Mouse (Mus musculus) heart, embryonic 10.5 days (tissue): ENCODE results near the gene Wdr43. TPM values are rescaled to one million over a fixed set of nuclear protein-coding genes. Genes with fewer than 3 reads are reported as not detected.
"Not testable (repeated sequence)": the region's sequence is repeated elsewhere in the genome, so short reads cannot be mapped to it uniquely, and the experiment has no call there.

Experiments
- DNase-seq: peaks from one replicate; pipeline ENCODE4 v3.0.0-alpha.2; 2017; ENCODE audit warnings: low spot score
- H3K27ac ChIP-seq: fragments of 300-500 bp; sonication (generic); 2 replicates; pipeline ENCODE4 v1.5.1; 2016; ENCODE audit warnings: mild to moderate bottlenecking
- H3K27me3 ChIP-seq: fragments of 300-500 bp; sonication (generic); 2 replicates; pipeline ENCODE4 v1.6.1; 2016; ENCODE audit warnings: mild to moderate bottlenecking; ENCODE audit not compliant: poor library complexity, insufficient read depth, severe bottlenecking
- H3K36me3 ChIP-seq: fragments of 300-500 bp; sonication (generic); 2 replicates; pipeline ENCODE4 v1.6.1; 2016; ENCODE audit warnings: mild to moderate bottlenecking, moderate library complexity
- H3K4me1 ChIP-seq: fragments of 300-500 bp; sonication (generic); 2 replicates; pipeline ENCODE4 v1.6.1; 2016; ENCODE audit warnings: mild to moderate bottlenecking
- H3K4me3 ChIP-seq: fragments of 300-500 bp; sonication (generic); 2 replicates; pipeline ENCODE4 v1.5.1; 2016; ENCODE audit warnings: mild to moderate bottlenecking, moderate library complexity
- H3K9me3 ChIP-seq: fragments of 300-500 bp; sonication (generic); 2 replicates; pipeline ENCODE4 v1.6.1; 2016; ENCODE audit warnings: mild to moderate bottlenecking, moderate library complexity
- WGBS: fragments of 180-500 bp; shearing (Covaris S2); methylation state at CpG from one replicate; pipeline ENCODE4 v1.1.7; 2016; 5-methylcytosine and 5-hydroxymethylcytosine counted together
- polyA plus RNA-seq: library from polyadenylated mRNA; unstranded; fragments of >200 nt; fragmentation: Nextera tagmentation; extraction: Ambion mirVana; gene quantifications from 2 replicates; pipeline ENCODE4 v1.2.1, GENCODE M21; 2016

The Wdr43 gene
- polyA plus RNA-seq, 1 experiment from 2014 or later, result 91.9 TPM

- WGBS, result 83% methylated on average over 5 of the region's 5 CpGs
- not testable (repeated sequence) for H3K9me3 ChIP-seq, H3K4me3 ChIP-seq, H3K4me1 ChIP-seq, H3K27ac ChIP-seq, H3K27me3 ChIP-seq
- peak; percentile 11 for DNase-seq
- H3K36me3 ChIP-seq, result peaks cover 96% of the 10 kb centered on the region
Measured at GRCm38 (mm10) chr17:71639056-71639455, 23.4 kb downstream of the Wdr43 start.

- peak; percentile 53 for DNase-seq
- Histone ChIP-seq H3K27me3 (no peaks in the 10 kb centered on the region), H3K4me1 (no peaks in the 10 kb centered on the region), H3K9me3 (no peaks in the 10 kb centered on the region), H3K27ac (no peak overlapping the region), H3K36me3 (peaks cover 94% of the 10 kb centered on the region), H3K4me3 (no peak overlapping the region)
- 90% methylated on average over 9 of the region's 9 CpGs for WGBS
Measured at GRCm38 (mm10) chr17:71640421-71641085, 24.9 kb downstream of the Wdr43 start.

GRCm38 (mm10) chr17:71642190-71642589 lies 26.5 kb downstream of the Wdr43 start:
- Histone ChIP-seq H3K36me3 (peaks cover 90% of the 10 kb centered on the region), H3K27ac (no peak overlapping the region), H3K9me3 (no peaks in the 10 kb centered on the region), H3K4me1 (no peaks in the 10 kb centered on the region), H3K27me3 (no peaks in the 10 kb centered on the region), H3K4me3 (no peak overlapping the region)
- WGBS, result 89% methylated on average over 3 of the region's 3 CpGs
- DNase-seq, result peak; percentile 42

DNA sequence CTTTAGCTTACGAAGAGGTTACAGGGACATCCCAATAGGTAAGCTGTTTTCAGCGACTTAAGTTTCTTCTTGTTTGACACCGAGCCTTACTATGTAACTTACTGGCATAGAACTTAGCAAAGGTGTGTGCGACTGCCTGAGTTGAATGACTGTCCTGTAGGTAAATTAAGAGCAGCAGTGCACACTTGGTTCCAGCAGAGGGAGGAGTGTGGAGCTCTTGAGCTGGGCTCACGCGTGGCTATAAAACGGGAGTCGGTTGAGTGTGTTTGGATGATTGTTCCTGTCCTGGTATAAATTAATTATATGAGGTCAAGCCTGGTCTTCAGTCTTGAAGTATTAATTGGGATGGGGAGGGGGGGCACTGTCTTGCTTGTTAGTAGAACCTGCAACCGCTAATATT lies 34.3 kb downstream of the Wdr43 start:
- WGBS, result 94% methylated on average over 9 of the region's 9 CpGs
- no peak overlapping the region for H3K4me3 ChIP-seq
- no peaks in the 10 kb centered on the region for H3K4me1 ChIP-seq
- H3K9me3 ChIP-seq, result no peaks in the 10 kb centered on the region
- H3K27me3 ChIP-seq, result no peaks in the 10 kb centered on the region
- peaks cover 80% of the 10 kb centered on the region for H3K36me3 ChIP-seq
- no peak overlapping the region for H3K27ac ChIP-seq
- no peak for DNase-seq

DNA sequence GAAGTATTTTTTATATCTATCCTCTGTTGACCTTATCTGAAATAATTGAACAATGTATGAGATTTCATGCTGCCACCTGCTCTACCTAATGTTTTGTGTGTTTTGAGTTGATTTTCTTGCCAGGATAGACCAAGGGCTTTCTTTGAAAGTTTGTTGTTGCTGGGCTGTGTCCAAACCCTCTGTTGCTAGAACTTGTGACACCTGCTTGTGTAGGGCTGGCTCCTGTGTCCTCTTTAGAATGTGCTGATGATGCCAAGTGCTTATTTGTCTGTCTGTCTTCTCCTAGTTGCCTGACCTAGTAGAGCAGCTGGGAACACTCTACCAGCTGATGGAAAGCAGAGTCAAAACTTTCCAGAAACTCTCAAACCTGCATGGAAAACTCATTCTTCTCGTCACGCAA lies 36.8 kb downstream of the Wdr43 start:
- no peaks in the 10 kb centered on the region for H3K9me3 ChIP-seq
- no peaks in the 10 kb centered on the region for H3K27me3 ChIP-seq
- H3K4me3 ChIP-seq, result no peak overlapping the region
- WGBS, result 95% methylated on average over 2 of the region's 2 CpGs
- DNase-seq, result no peak
- H3K36me3 ChIP-seq, result peaks cover 78% of the 10 kb centered on the region
- no peak overlapping the region for H3K27ac ChIP-seq
- no peaks in the 10 kb centered on the region for H3K4me1 ChIP-seq

DNA sequence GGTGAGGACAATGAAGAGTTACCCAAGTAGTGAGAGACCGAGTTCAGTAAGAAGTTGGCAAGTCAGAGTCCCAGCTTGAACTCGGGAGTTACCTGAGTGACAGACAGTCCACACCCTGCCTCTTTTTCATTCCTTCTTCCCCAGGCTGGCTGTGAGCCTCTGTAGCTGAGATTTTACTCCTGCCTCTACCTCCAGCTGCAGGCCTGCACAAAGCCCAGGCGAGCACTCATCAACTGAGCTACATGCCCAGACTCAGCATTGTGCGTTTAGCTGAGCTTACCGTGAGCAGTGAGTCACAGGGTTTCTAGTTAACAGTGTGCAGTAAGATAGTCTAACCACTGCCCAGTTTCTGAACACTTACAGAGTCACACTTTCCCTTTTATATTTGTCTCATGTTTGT lies 37.2 kb downstream of the Wdr43 start:
- no peak for DNase-seq
- no peaks in the 10 kb centered on the region for H3K4me1 ChIP-seq
- peaks cover 80% of the 10 kb centered on the region for H3K36me3 ChIP-seq
- H3K27ac ChIP-seq, result no peak overlapping the region
- 90% methylated on average over 5 of the region's 5 CpGs for WGBS
- H3K4me3 ChIP-seq, result no peak overlapping the region
- no peaks in the 10 kb centered on the region for H3K27me3 ChIP-seq
- no peaks in the 10 kb centered on the region for H3K9me3 ChIP-seq

GRCm38 (mm10) chr17:71657521-71657920 lies 41.8 kb downstream of the Wdr43 start:
- no peaks in the 10 kb centered on the region; the same call in 1 of the 2 replicates for H3K4me1 ChIP-seq
- DNase-seq, result no peak
- no peak overlapping the region for H3K4me3 ChIP-seq
- no peaks in the 10 kb centered on the region for H3K27me3 ChIP-seq
- peaks cover 50% of the 10 kb centered on the region for H3K36me3 ChIP-seq
- no peak overlapping the region for H3K27ac ChIP-seq
- WGBS, result 82% methylated on average over 4 of the region's 4 CpGs
- no peaks in the 10 kb centered on the region for H3K9me3 ChIP-seq

DNA sequence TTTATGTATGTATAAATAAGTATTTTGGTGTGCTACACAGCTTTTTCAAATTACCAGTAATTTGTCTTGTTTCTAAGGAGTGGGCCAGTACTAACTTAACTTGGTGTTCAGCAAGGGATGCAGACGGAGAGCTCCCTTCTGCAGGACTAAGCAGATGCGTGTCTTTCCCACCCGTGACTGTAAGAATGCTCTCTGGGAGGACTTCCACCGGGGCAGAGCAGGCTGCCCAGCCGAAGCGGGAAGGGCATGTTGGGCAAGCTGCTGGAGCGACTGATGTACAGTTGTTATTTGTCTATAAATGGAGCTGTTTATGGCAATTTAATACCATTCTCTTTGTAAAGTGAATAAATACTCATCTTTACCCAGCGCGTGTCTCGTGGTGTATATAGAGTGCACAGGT lies 43.0 kb downstream of the Wdr43 start:
- Histone ChIP-seq H3K9me3 (no peaks in the 10 kb centered on the region), H3K27me3 (no peaks in the 10 kb centered on the region), H3K27ac (no peak overlapping the region), H3K4me1 (peaks cover 3% of the 10 kb centered on the region; the same call in 1 of the 2 replicates), H3K4me3 (no peak overlapping the region), H3K36me3 (peaks cover 41% of the 10 kb centered on the region)
- 94% methylated on average over 10 of the region's 10 CpGs for WGBS
- DNase-seq, result no peak

- Histone ChIP-seq H3K27me3 (no peaks in the 10 kb centered on the region), H3K4me3 (no peak overlapping the region), H3K9me3 (no peaks in the 10 kb centered on the region), H3K27ac (no peak overlapping the region), H3K4me1 (peaks cover 3% of the 10 kb centered on the region; the same call in 1 of the 2 replicates), H3K36me3 (peaks cover 28% of the 10 kb centered on the region)
- DNase-seq, result no peak
- 43% methylated on average over 1 of the region's 1 CpGs for WGBS
Measured at GRCm38 (mm10) chr17:71660390-71660789, 44.7 kb downstream of the Wdr43 start.

- WGBS, result 10% methylated on average over 21 of the region's 21 CpGs
- Histone ChIP-seq H3K4me3 (peak overlapping the region; percentile 54), H3K27me3 (no peaks in the 10 kb centered on the region), H3K9me3 (no peaks in the 10 kb centered on the region), H3K27ac (peak overlapping the region; percentile 78; the same call in 1 of the 2 replicates), H3K36me3 (peaks cover 10% of the 10 kb centered on the region; the same call in 1 of the 2 replicates), H3K4me1 (peaks cover 3% of the 10 kb centered on the region; the same call in 1 of the 2 replicates)
- peak; percentile 89 for DNase-seq
Measured at GRCm38 (mm10) chr17:71662751-71663250, 47.1 kb downstream of the Wdr43 start.

GRCm38 (mm10) chr17:71663491-71663890 lies 47.8 kb downstream of the Wdr43 start:
- Histone ChIP-seq H3K4me1 (peaks cover 3% of the 10 kb centered on the region; the same call in 1 of the 2 replicates), H3K27ac (no peak overlapping the region), H3K27me3 (no peaks in the 10 kb centered on the region), H3K9me3 (no peaks in the 10 kb centered on the region), H3K36me3 (peaks cover 6% of the 10 kb centered on the region; the same call in 1 of the 2 replicates), H3K4me3 (no peak overlapping the region)
- peak; percentile 61 for DNase-seq
- 79% methylated on average over 6 of the region's 6 CpGs for WGBS

DNA sequence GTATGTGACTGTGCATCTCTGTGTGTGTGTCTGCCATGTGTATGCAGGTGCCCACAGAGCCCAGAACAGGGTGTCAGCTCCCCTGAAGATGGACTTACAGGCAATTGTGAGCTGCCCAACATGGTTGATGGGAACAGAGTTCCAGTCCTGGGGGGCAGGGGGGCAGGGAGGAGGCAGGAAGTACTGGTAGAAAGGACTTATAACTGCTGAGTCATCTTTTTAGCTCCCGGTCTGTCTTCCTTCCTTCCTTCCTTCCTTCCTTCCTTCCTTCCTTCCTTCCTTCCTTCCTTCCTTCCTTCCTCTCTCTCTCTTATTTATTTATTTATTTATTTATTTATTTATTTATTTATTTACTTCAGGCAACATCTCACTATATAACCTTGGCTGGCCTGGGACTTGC lies 48.5 kb downstream of the Wdr43 start:
- DNase-seq, result no peak
- peaks cover 3% of the 10 kb centered on the region; the same call in 1 of the 2 replicates for H3K4me1 ChIP-seq
- H3K36me3 ChIP-seq, result no peaks in the 10 kb centered on the region
- H3K27ac ChIP-seq, result no peak overlapping the region
- 80% methylated on average over 1 of the region's 1 CpGs for WGBS
- no peak overlapping the region for H3K4me3 ChIP-seq
- no peaks in the 10 kb centered on the region for H3K9me3 ChIP-seq
- H3K27me3 ChIP-seq, result no peaks in the 10 kb centered on the region

DNA sequence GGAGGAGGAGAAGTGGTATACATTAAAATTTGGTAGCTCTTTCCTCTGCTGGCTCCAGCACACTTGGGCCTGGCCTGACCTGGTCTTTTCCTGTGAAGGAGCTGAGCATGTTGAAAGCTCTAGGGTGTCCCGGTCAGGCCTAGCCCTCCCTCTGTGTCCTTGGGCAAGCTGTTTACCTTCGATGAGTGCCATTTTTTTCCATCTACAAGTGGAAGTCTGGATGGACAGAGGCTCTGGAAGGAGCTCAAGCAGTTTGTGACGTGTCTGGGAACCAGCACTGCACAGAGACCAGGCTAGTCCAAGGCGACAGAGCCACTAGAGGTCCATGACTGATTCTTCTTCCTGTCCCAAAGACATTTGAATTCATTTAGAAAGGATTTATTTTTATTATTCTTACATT lies 49.5 kb downstream of the Wdr43 start:
- Histone ChIP-seq H3K36me3 (no peaks in the 10 kb centered on the region), H3K4me1 (peaks cover 3% of the 10 kb centered on the region; the same call in 1 of the 2 replicates), H3K9me3 (no peaks in the 10 kb centered on the region), H3K27ac (no peak overlapping the region), H3K27me3 (no peaks in the 10 kb centered on the region), H3K4me3 (no peak overlapping the region)
- WGBS, result 83% methylated on average over 4 of the region's 4 CpGs
- no peak for DNase-seq
